Mouse (Mus musculus) spleen, adult 2 months (tissue): Measurements from ENCODE around the gene Slc15a1.

ENCODE experiments used
- CTCF ChIP-seq: fragments of 200-500 bp; IDR thresholded peaks from 2 replicates; pipeline ENCODE4 v1.5.1; 2011; ENCODE audit warnings: mild to moderate bottlenecking, inconsistent platforms; ENCODE audit not compliant: insufficient read depth, insufficient read length, insufficient replicate concordance; ENCODE audit errors: extremely low read depth
- POLR2A ChIP-seq: fragments of 200-500 bp; IDR thresholded peaks from 2 replicates; pipeline ENCODE4 v1.6.1; 2011; ENCODE audit warnings: low read depth, low read length, inconsistent platforms

GRCm38 (mm10) chr14:121508929-121509328 is 3.9 kb upstream of the Slc15a1 start:
- no peak for TF ChIP-seq CTCF
- TF ChIP-seq POLR2A: no peak
